Mouse (Mus musculus) lung, postnatal 25 days (tissue): ENCODE results near the gene Gpi1.
A peak's percentile ranks its signal among the peaks of the same experiment; 100 is the strongest.
"Not testable (repeated sequence)": the region's sequence is repeated elsewhere in the genome, so short reads cannot be mapped to it uniquely, and the experiment has no call there.

Source experiments
- DNase-seq: peaks from one replicate; pipeline ENCODE4 v3.0.0; 2022; ENCODE audit warnings: low spot score

The Gpi1 gene

DNA sequence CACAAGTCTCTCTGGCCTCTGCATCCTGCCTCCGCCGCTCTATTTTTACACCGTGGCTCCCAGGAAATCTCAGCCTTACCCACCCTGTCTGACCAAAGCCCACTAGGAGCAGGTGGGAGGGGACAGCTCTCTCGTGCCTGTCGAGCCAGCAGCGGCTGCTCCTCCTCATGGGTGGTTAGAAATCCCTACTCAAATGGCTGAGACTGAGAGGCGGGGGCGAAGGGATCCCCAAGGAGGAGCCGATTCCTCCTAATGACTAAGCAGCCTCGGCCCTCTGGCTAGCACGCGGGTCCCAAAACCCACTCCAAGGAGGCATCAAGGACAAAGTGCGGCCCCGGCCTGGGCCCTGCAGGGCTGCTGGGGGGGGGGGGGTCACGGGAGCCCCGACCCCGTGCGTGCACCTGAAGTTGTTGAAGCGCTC lies 435 bp downstream of the Gpi1 start:
- DNase-seq: peak; percentile 14

DNA sequence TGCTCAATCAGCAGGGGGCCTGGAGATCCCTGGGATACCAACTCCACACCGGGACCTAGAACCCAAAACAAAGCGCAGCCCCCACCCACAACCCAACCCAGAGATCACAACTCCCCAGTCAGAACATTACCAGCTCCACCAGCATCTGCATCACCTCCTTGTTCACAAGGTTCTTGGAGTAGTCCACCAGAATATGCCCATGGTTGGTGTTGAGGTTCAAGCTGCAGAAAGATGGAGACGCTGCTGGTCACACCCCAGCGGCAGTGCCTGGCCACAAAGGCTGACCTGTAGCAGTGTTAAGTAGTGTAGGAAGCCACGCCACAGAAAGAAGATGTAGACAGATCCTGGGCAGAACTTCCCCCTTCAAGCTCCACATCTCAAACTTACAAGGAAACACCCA lies 983 bp downstream of the Gpi1 start:
- DNase-seq: no peak

DNA sequence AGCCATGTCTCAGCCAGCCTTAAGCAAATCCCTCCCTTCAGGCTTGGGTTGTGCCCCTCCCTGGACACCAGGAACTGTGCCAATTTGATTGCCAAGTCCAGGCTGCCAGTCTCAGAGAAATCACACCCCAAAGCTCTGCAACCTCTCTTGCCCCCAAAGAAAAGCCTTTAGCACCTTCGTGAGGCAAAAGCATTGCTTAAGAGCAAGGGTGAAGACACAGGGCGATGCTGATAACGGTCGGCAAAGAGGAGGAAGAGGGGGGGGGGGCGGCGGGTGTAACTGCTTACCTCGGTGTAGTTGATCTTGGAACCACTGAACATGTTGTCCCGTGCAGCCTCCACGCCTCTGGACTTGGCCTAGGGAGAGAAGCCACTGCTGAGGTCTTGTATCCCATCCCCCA lies 1.5 kb downstream of the Gpi1 start:
- DNase-seq: peak; percentile 23

DNA sequence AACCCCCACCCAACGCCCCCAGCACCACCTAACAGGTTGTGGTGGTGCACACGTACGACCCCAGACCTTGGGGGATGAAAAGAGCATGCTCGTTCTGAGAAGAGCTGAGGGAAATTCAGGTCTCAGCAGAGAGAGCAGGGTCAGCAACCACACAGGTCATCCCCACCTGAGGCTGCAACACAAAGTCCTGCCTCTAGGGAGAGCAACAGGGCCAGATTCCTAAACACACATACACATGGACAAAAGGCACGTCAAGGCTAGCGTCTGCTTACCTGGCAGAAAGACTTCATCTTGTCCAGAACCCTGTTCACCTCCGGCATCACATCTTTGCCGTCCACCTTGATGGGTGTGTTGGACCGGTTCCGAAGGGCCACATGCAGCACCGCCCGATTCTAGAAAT lies 3.3 kb downstream of the Gpi1 start:
- no peak for DNase-seq

DNA sequence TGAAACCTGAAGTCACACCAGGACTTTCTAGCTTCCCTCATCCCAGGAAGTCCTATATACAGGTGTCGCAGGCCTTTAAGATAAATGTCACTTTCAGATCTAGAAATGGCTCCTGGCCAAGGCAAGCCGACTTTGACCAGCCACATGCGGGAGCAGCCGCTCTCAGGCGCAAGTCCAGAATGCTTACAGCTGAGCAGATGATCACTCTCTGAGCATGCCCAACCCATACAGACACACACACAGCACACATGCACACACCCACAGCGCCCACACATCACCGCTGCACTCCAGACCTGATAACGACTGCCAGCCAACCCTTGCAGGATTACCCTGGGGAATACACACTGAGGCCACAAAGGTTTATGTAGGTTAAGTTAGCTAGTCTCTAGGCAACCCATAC lies 4.0 kb downstream of the Gpi1 start:
- DNase-seq: no peak

DNA sequence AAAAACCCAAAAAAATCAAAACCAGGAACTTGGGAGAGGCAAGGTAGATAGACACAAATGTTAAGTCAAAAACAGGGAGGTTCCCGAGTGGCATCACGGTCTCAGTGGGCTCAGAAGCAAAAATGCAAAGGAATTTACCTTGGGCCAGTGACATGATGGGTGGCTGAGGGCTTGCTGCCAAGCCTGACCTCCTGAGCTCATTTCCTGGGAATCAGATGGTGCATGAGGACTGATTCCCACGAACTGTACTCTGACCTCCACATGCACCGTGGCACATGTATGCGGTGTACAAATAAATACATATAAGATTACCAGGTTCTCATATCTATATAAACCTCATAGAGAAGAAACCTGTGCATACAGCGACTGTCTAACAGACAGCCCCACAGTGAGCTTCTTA lies 5.8 kb downstream of the Gpi1 start:
- no peak for DNase-seq

DNA sequence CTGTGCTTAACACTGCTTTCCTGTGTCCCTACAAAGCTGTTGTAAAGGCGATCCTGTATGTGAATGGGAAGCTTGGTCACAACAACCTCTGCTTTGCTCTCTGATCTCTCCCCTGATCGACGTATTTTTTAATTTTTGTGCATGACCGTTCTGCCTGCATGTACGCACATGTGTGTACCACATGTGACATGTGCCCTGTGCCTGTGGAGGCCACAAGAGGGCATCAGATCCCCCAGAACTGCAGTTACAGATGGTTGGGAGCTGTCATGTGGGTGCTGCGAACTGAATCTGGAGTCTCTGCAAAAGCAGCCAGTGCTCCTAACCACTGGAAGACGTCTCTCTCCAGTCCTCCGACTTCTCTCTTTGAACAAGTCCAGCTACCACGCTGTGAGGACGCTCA lies 7.8 kb downstream of the Gpi1 start:
- no peak for DNase-seq

DNA sequence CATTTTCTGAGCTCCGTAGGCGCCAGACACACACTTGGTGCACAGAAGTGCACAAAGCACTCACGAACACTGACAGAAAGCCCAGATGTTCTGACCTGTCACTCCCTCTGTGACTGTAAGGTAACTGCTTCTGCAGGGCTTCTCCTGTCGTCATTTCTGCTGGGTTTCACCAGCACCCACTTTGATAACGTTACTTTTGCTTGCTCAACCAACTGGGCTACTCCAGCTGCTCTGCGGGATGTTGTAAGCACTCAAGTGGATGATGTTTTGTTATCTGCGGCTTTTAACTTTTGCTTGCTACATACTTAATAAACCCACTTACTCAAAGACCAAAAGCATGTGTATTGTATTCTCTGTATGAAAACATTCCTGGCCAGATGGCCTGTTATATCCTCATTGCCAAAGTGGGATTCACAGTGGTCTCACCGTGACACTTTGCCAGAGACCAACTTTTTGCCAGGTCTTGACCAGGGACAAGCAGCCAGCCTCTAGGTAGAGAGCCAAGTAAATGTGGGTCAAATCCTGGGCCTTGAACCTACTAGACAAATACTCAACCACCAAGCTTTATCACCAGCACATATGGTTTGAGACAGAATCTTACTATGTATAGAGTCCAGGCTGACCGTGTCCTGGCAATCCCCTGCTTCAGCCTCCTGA lies 8.4 kb downstream of the Gpi1 start:
- DNase-seq: no peak

DNA sequence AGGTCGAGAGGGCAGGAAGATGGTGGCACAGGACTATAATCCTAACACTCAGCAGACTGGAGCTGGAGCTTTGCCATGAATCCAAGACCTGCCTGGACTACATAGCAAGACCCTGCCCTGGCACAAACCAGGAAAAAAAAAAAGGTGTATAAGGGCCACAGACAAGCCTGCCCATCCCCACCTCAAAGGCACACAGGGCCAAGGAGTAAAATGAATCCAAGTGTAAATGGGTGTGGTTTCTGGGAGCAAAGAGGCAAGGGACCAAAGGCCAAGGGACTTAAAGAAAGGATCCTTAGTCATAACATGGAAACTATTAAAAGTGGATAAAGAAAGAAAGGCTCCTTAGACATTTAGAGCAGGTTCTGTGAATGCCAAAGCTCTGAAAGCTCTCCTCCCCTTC lies 11.6 kb downstream of the Gpi1 start:
- no peak for DNase-seq

DNA sequence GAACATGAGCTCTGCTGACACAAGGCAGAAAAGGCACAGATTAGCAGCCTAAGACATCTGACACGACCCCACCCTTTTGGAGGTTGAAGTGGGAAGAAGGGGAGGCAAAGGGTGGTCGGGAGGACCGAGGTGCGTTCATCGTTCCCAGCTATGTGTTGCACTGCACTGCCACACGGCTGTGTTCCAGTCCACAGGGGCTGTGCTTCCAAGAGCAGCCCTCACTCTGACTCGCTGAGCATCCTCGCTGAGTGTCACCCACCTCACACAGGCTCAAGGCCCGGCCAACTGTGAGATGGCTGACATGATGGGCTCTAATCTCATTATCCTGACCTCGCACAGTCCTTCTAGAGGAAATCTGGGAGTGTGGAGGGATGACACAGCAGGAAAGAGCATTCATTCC lies 13.7 kb downstream of the Gpi1 start:
- no peak for DNase-seq

DNA sequence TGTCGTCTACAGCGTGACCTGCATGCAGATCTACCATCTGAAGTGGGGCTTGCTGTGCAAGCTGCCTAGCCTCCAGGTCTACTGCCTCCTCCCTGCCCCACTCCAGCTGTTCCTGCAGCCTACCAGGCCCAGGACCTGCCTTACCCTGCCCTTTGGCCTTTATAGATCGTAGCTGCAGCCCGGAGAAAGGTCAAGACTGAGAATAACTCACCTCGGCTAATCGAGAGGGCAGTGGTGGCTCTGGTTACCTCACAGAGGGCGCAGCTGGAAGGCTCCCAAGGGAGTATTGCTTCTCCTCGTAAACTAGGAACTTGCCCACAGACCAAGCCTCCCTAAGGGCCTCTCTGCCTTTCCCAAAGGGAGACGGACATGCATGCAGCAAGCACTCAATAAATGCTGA lies 14.7 kb downstream of the Gpi1 start:
- DNase-seq: no peak

DNA sequence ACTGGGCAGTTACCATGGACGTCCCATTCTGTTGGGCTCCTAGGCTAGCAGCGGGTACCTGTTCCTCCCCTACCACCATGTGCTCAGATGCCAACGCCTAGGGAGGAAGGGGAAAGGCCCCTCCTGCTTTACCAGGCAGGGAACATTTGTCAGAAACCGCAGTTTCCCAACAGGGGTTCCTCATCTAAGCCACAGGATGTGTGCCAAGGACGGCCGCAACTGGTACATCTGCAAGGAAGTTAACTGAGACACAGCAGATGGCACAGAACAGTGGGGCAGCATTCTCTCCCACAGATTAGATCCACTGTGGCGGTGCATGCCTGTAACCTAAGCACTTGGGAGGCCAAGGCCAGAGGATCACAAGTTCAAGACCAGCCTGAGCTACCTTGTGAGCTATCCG lies 15.5 kb downstream of the Gpi1 start:
- DNase-seq: peak; percentile 50

DNA sequence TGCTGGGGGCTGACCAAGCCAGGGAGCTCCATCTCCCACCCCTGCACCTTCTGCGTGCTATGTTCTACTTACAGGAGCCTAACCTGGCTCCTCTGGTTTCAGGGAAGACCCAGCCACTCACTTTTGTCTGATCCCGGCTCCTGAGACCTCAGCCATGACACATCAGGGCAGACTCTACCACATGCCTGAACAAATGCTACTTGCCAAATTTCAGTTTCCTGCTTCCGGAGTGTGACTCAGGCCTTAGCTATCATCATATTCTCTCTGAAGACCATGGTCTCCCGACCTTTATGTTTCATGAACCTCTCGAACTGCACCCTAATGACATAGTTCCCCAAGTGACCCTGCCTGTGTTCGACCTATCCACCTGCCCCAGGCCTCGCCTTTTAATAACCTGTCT lies 16.9 kb downstream of the Gpi1 start:
- no peak for DNase-seq

DNA sequence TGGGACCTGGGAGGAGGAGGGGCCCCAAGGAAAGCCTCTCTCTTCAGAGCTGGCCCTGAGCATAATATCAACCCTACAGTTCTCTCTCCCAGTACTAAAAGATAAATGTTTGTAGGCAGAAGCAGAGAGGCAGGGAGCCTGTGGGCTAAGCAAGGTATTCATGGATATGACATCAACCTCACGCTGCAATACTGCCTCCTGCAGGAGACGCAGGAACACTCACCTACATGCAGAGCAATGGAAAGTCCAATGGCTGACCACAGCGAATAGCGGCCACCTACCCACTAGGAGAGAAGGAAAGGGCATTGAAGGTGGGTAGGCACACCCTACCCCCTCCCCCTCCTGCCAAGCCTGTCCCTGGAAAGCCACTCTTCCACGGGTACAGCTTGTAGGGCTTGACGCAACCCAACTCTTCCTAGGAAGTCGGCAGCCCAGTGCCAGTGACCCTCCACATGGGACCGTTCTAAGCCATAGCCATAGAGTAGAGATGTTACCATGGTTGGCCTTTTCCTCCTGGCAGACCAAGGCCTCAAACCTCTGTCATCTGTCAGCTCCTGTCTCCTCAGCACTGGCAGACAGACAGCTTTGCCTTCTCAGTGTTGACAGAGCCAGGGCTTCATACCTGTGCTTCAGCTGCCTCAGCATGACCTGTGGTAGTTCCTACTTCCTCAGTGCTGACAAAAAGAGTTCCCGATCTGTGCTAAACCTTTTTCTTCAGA lies 21.9 kb downstream of the Gpi1 start:
- no peak for DNase-seq

DNA sequence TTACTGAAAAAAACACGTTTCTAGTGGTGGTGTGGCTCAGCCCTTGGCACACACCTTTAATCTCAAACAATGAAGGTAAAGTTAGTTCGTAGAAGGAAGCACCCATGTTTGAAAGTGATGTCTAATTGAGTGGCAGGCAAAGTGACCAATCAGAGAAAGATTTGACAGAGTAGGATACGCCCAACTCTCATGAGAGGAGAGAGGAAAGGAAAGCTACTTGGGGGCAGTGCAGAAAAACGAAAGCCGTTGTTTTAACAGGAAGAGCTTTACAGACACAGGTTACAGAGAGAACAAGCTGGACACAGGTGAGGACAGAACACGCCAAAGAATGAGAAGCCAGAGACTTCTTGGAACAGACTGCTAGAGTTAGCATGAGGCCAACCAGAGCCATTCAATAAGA lies 23.8 kb downstream of the Gpi1 start:
- DNase-seq: no peak

DNA sequence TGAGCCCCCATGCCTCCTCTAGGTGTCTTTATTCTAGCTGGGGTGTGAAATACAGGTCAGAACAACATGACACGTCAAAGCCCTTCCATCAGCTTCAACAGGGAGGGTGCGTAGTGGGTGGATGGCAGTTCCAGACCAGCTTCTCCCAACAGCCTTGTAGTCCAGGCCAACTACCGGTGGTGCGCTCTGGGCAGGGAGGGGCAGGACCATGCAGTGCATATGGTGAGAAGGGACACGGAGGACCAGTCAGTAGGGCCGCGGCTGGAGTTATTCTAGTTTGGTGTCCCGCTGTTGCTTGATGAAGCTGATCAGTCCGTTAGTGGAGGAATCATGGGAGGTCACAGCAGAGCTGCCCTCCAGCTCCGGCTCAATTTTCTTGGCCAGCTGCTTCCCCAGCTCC lies 28.0 kb downstream of the Gpi1 start:
- DNase-seq: not testable (repeated sequence)

DNA sequence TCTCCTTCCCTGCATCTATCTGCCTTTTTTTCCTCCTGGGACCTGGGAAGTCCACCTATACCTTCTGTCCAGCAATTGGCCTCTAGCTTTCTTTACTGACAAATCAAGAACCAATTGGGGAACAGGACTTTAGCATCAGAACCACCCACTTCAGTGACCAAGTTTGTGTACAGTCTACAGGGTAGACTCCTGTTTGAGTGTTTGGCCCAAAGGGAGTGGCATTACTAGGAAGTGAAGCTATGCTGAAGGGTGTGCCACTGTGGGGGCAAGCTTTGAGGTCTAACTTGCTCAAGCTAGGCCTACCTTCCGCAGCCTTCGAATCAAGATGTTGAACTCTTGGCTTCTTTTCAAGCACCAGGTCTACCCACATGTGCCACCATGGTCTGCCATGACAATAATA lies 29.3 kb downstream of the Gpi1 start:
- no peak for DNase-seq

DNA sequence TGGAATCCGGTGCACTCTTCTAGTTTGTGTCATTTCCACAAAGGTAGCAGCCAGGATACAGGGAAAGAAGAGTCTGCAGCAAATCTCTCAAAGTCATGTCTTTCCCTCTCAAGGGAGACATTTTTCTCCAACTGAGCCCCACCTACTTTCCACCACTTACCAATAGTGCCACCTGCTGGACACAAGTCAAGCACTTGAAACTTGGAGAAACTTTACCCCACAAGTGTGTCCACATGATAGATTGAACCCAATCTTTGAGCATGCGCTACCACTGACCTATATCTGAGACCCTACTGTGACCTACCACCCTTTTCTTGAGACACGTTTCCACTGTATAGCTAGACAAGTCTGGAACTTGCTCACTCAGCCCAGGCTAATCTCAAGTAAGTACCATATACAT lies 31.8 kb downstream of the Gpi1 start:
- DNase-seq: peak; percentile 57

DNA sequence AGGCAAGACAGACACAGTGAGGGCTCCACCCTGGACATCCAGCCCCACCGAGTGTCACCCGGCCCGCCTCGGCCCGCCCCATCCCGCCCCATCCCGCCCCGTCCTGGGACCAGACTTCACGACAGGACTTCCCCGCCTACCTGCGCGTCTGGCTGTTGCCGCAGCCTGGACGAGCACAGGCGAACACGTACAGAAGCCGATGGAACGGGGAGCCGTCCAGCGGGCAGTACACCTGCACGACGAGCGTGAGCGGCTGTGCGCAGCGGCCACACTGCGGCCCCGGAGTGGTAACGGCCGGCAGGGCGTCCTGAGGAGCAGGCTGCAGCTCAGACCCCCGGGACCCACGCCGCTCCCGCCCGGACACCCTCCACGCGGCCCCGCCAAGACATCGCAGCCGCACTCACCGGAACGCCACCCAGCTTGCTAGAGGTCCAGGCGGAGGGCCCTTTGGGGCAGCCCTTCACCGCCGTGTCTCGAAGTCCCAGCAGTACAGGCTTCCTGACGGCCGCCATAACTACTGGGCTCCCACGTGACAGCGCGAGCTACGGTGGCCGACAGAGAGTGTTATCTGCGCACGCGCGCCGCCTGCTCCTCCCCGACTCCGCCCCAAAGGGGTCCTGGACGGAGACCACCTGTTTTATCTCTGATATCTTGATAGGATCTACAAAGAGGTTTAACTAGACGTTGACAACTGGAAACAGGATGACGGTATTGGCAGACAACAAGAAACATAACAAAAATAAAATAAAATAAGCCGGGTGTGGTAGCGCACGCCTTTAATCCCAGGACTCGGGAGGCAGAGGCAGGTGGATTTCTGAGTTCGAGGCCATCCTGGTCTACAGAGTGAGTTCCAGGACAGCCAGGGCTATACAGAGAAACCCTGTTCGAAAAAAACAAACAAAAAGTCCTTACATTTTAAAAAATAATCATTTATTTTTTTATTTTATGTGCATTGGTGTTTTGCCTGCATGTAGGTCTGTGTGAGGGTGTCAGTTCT lies 33.7 kb downstream of the Gpi1 start, which contains the start of gene Pdcd2l:
Pdcd2l (minus strand) TSS at position 530 of the 997 bp plus-strand sequence.
- DNase-seq: peak; percentile 93

DNA sequence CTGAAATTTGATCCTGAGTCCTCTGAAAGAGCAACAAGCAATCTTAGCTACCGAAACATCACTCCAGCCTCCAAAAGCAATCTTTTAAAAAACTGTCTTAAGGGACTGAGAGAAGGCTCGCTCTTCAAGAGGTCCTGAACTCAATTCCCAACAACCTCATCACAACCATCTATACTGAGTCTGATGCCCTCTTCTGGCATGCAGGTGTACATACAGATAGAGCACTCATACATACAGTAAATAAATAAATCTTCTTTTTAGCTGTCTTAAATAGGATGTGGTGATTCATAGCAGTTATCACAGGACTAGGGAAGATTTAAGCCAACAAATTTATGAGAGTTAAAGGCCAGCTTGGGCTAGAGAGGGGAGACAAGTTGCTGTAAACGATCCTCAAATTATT lies 34.5 kb downstream of the Gpi1 start:
- DNase-seq: no peak

DNA sequence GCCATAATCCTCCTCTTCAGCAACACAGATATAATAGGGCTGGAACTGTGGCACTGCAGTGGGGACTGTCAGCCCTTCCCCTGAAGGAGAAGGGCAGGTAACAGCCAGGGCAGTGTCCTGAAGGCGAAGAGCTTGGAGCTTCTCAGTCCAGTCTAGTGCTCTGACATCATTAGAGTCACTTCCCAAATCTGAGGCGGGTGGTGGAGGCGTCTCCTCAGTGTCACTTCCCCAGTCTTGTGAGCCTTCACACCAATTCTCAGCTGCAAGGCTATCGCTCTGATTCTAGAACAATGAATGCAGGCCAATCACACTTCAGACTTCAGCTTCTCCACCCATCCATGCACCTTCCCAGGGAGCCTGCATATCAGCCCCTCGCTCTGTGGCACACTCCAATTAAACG lies 37.3 kb downstream of the Gpi1 start:
- no peak for DNase-seq

DNA sequence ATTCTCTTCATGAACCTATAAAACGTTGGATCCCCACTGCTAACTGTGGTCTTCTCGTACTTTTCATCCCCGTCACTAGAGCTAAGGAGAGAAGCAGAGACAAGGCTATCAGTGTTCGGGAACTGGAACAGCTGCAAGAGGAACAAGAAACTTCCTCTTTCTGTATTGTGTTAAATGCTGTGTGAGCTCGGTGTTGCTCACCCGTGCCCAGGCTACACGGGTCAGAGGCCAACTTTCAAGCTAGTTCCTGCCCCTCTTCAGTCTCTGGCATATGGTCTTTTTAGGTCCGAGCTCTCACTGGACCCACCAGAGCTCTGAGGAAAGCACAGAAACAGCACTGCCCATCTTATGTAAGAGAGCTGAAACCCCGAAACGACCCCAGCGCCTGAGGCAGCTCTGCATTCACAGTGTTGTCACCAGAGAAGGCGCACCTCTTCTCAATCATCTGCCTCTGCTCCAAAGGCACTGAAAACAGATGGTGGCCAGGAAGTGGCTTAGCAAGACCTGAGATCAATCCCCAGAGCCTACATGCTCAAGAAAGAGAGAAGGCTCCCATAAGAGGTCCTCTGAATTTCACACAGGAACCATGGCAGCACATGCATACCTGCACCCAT lies 40.7 kb downstream of the Gpi1 start:
- peak; percentile 21 for DNase-seq
